Mouse (Mus musculus) neural tube, embryonic 11.5 days (tissue): ENCODE data around the gene Anks4b. TPM values are rescaled to one million over a fixed set of nuclear protein-coding genes. Genes with fewer than 3 reads are reported as not detected.
A peak's percentile ranks its signal among the peaks of the same experiment; 100 is the strongest.

Experiments
- ATAC-seq: fragments of 200-750 bp; cut with Nextera tagmentation; 2 replicates; pipeline ENCODE4 v1.8.0; 2017; ENCODE audit warnings: moderate number of reproducible peaks, mild to moderate bottlenecking, moderate TSS enrichment, moderate library complexity; ENCODE audit not compliant: insufficient read depth, low FRiP score, low TSS enrichment
- DNase-seq: peaks from one replicate; pipeline ENCODE4 v3.0.0-alpha.2; 2015; ENCODE audit warnings: low spot score
- H3K27ac ChIP-seq: fragments of 300-500 bp; sonication (generic); 2 replicates; pipeline ENCODE4 v1.5.1; 2014; ENCODE audit warnings: low read depth, mild to moderate bottlenecking, low read length
- H3K27me3 ChIP-seq: fragments of 300-500 bp; sonication (generic); 2 replicates; pipeline ENCODE4 v1.6.1; 2014; ENCODE audit warnings: mild to moderate bottlenecking, low read length, mixed read lengths; ENCODE audit not compliant: control insufficient read depth, insufficient read depth
- H3K36me3 ChIP-seq: fragments of 300-500 bp; sonication (generic); 2 replicates; pipeline ENCODE4 v1.6.1; 2014; ENCODE audit warnings: mild to moderate bottlenecking, low read length, moderate library complexity, mixed read lengths; ENCODE audit not compliant: control insufficient read depth, insufficient read depth
- H3K4me1 ChIP-seq: fragments of 300-500 bp; sonication (generic); 2 replicates; pipeline ENCODE4 v1.6.1; 2014; ENCODE audit warnings: low read length, mixed read lengths; ENCODE audit not compliant: control insufficient read depth, insufficient read depth
- H3K4me2 ChIP-seq: fragments of 300-500 bp; sonication (generic); 2 replicates; pipeline ENCODE4 v1.6.1; 2014; ENCODE audit warnings: low read depth, mild to moderate bottlenecking, moderate library complexity
- H3K4me3 ChIP-seq: fragments of 300-500 bp; sonication (generic); 2 replicates; pipeline ENCODE4 v1.5.1; 2014; ENCODE audit warnings: low read depth, low read length
- H3K9ac ChIP-seq: fragments of 300-500 bp; sonication (generic); 2 replicates; pipeline ENCODE4 v1.6.1; 2014; ENCODE audit warnings: mild to moderate bottlenecking, low read length
- H3K9me3 ChIP-seq: fragments of 300-500 bp; sonication (generic); 2 replicates; pipeline ENCODE4 v1.6.1; 2016; ENCODE audit warnings: low read length; ENCODE audit not compliant: control insufficient read depth
- WGBS: fragments of 180-500 bp; shearing (Covaris S2); extraction: QIAGEN DNeasy Blood & Tissue Kit; methylation state at CpG from one replicate; pipeline ENCODE4 v1.1.7; 2014; 5-methylcytosine and 5-hydroxymethylcytosine counted together
- polyA plus RNA-seq: library from polyadenylated mRNA; unstranded; fragments of >200 nt; fragmentation: Nextera tagmentation; extraction: Ambion mirVana; gene quantifications from 2 replicates; pipeline ENCODE4 v1.2.1, GENCODE M21; 2014

The Anks4b gene
- not detected in 2 replicates for polyA plus RNA-seq

- H3K4me1 ChIP-seq: no peaks in the 10 kb centered on the region
- no peaks in the 10 kb centered on the region for H3K9me3 ChIP-seq
- H3K36me3 ChIP-seq: no peaks in the 10 kb centered on the region
- H3K27ac ChIP-seq: no peak within 1 kb of the TSS
- 92% methylated on average over 10 of the region's 10 CpGs for WGBS
- no peaks in the 10 kb centered on the region for H3K27me3 ChIP-seq
- no peak within 1 kb of the TSS for H3K4me2 ChIP-seq
- ATAC-seq (no peak), DNase-seq (no peak)
- no peak within 1 kb of the TSS for H3K9ac ChIP-seq
- no peak within 1 kb of the TSS for H3K4me3 ChIP-seq
Measured at GRCm38 (mm10) chr7:120173603-120174244, at the start of gene Anks4b. TSS of gene Anks4b (plus strand) at chr7:120173858.

DNA sequence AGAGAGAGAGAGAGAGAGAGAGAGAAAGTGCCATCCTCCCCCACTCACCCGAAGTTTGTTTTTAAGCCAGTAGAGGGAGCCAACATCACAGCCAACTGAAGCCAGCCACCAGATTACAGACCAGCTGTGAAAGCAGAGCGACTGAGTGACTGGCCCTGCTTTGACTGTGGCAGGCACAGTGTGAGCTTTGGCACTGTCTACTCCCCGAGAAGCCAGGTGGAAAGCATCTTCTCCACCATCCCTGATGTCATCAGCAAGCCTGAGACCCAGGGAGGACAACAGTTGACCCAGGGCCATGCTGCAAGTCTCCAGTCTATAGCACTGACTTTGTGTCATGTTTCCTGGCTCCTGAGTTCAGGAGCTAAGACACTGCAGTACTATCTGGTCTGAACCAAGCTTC lies 48.8 kb upstream of the Anks4b start:
- DNase-seq (peak; percentile 80), ATAC-seq (peak; percentile 80; the same call in 1 of the 2 replicates)
- Histone ChIP-seq H3K9ac (no peak overlapping the region), H3K27me3 (no peaks in the 10 kb centered on the region), H3K4me1 (no peaks in the 10 kb centered on the region), H3K27ac (no peak overlapping the region), H3K4me3 (no peak overlapping the region), H3K9me3 (no peaks in the 10 kb centered on the region), H3K36me3 (no peaks in the 10 kb centered on the region), H3K4me2 (no peak overlapping the region)
- WGBS: 4% methylated on average over 3 of the region's 3 CpGs

DNA sequence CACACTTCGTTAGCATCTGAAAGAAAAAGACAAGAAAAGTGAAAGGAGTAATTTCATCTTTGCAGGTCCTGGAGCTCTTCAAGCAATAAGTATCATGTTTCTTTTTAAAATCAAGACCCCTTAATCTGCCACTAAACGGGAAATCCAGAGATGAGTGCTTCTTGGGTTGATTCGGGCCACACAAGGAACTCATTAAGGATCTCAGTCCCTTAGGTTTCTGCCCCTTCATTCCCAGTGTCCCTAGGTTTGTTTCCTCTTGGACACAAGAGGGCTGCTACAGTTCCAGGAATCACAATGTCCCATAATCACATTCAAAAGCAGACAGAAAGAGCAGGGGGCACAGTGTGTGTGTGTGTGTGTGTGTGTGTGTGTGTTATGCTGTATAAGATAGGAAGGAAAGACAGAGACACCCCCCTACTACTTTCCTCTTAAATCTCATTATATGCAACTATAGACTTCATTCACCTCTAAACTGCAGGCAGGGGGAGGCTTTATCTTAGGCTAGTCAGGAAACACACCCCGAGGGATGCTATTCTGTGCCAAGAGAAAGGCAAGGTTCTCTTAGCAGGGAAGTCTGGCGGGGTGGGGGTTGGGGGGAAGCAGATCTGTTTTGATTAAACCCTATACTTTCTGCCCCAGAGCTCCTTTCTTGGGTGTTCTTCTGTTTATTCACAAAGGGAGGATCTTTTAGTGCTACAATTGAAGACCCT lies 46.5 kb upstream of the Anks4b start:
- no peak overlapping the region for H3K9ac ChIP-seq
- H3K4me1 ChIP-seq: no peaks in the 10 kb centered on the region
- H3K4me2 ChIP-seq: no peak overlapping the region
- no peak overlapping the region for H3K4me3 ChIP-seq
- no peaks in the 10 kb centered on the region for H3K27me3 ChIP-seq
- DNase-seq (no peak), ATAC-seq (no peak)
- no peaks in the 10 kb centered on the region for H3K9me3 ChIP-seq
- 35% methylated on average over 5 of the region's 5 CpGs for WGBS
- H3K36me3 ChIP-seq: no peaks in the 10 kb centered on the region
- H3K27ac ChIP-seq: no peak overlapping the region

DNA sequence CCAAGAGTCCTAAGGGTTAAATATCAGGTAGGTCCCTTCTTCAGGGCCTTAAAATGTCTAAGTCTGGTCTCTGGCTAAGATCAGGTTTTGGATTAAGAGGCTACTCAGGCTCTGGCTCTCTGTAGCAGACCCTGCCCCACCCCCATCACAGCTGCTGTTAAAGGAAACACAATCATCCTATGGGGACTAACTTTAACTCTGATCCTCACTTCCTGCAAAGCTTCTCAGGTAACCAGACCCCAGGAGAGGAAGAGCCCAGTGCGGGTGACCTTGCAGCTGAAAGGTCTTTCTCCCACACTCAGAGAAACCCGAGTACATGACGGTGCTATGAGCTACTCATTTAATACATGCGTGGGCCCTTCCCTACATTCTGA lies 46.0 kb upstream of the Anks4b start:
- Histone ChIP-seq H3K4me3 (no peak overlapping the region), H3K4me2 (no peak overlapping the region), H3K9me3 (no peaks in the 10 kb centered on the region), H3K4me1 (no peaks in the 10 kb centered on the region), H3K36me3 (no peaks in the 10 kb centered on the region), H3K27ac (no peak overlapping the region), H3K9ac (no peak overlapping the region), H3K27me3 (no peaks in the 10 kb centered on the region)
- ATAC-seq: no peak
- 41% methylated on average over 4 of the region's 4 CpGs for WGBS
- DNase-seq: peak; percentile 40

DNA sequence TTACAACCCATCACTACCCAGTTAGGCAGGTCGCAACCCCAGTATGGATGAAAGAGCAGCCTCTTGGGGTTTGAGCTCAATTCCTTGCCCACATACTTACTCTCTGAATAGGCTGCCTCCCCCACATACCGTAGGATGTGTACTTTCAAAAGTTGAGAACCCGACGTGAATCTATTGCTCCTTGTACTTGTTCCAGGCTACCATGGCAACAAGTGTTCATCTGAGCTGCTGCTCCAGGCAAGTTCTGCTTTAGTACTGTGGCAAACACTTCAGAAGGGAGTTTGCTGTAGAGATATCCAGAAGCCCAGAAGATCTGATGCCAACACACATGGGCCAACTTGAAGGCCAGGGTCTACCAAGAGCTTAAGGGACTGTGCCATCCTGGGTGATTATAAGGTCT lies 44.7 kb upstream of the Anks4b start:
- Histone ChIP-seq H3K4me2 (no peak overlapping the region), H3K9ac (no peak overlapping the region), H3K36me3 (no peaks in the 10 kb centered on the region), H3K27me3 (no peaks in the 10 kb centered on the region), H3K9me3 (no peaks in the 10 kb centered on the region), H3K4me3 (no peak overlapping the region), H3K4me1 (no peaks in the 10 kb centered on the region), H3K27ac (no peak overlapping the region)
- DNase-seq (no peak), ATAC-seq (no peak)
- WGBS: 74% methylated on average over 4 of the region's 4 CpGs

GRCm38 (mm10) chr7:120142743-120143142 lies 30.9 kb upstream of the Anks4b start:
- Histone ChIP-seq H3K4me3 (no peak overlapping the region), H3K9ac (no peak overlapping the region), H3K4me1 (no peaks in the 10 kb centered on the region), H3K9me3 (no peaks in the 10 kb centered on the region), H3K27ac (no peak overlapping the region), H3K36me3 (no peaks in the 10 kb centered on the region), H3K27me3 (no peaks in the 10 kb centered on the region), H3K4me2 (no peak overlapping the region)
- WGBS: 88% methylated on average over 1 of the region's 1 CpGs
- DNase-seq: no peak
- ATAC-seq: no peak

GRCm38 (mm10) chr7:120145191-120145590 lies 28.5 kb upstream of the Anks4b start, which contains the start of gene Zp2:
TSS of gene Zp2 (minus strand) at chr7:120145291.
- 74% methylated on average over 9 of the region's 9 CpGs for WGBS
- H3K36me3 ChIP-seq: no peaks in the 10 kb centered on the region
- no peak for DNase-seq

GRCm38 (mm10) chr7:120150257-120150656 lies 23.4 kb upstream of the Anks4b start:
- H3K36me3 ChIP-seq: no peaks in the 10 kb centered on the region
- no peak overlapping the region for H3K9ac ChIP-seq
- no peak for ATAC-seq
- no peaks in the 10 kb centered on the region for H3K9me3 ChIP-seq
- no peaks in the 10 kb centered on the region for H3K4me1 ChIP-seq
- H3K4me2 ChIP-seq: no peak overlapping the region
- WGBS: 26% methylated on average over 3 of the region's 3 CpGs
- no peak overlapping the region for H3K4me3 ChIP-seq
- H3K27ac ChIP-seq: no peak overlapping the region
- no peaks in the 10 kb centered on the region for H3K27me3 ChIP-seq
- DNase-seq: no peak

More at GRCm38 (mm10) chr7:120145191-120145590, 28.5 kb upstream of the Anks4b start, which contains the start of gene Zp2:
- Histone ChIP-seq H3K4me1 (no peaks in the 10 kb centered on the region), H3K27ac (no peak within 1 kb of the TSS), H3K9ac (no peak within 1 kb of the TSS), H3K9me3 (no peaks in the 10 kb centered on the region), H3K4me3 (no peak within 1 kb of the TSS), H3K4me2 (no peak within 1 kb of the TSS), H3K27me3 (no peaks in the 10 kb centered on the region)
- no peak for ATAC-seq

GRCm38 (mm10) chr7:120150898-120151297 lies 22.8 kb upstream of the Anks4b start:
- Histone ChIP-seq H3K27me3 (no peaks in the 10 kb centered on the region), H3K27ac (no peak overlapping the region), H3K4me2 (no peak overlapping the region), H3K4me3 (no peak overlapping the region), H3K36me3 (no peaks in the 10 kb centered on the region), H3K4me1 (no peaks in the 10 kb centered on the region), H3K9ac (no peak overlapping the region), H3K9me3 (no peaks in the 10 kb centered on the region)
- 77% methylated on average over 2 of the region's 2 CpGs for WGBS
- no peak for ATAC-seq
- DNase-seq: no peak
